9 mouse cellular contexts compared by ENCODE assay signal in the genomic region with DNA sequence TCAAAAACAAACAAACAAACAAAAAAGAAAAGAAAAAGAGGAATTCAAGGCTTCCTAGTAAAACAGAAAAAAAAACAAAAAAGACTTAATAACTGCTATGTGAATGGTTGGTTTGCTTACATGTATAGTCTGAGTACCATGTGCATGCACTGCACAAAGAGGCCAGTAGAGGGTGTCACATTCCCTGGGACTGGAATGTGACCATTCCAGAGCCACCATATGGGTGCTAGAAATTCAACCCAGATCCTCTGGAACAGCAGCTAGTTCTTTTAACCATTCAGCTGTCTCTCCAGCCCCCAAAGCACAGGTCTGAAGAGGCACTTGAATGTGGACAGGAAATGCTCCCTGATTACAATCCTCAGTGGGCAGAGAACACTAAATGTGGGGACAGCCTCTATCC. TPM values are rescaled to one million over a fixed set of nuclear protein-coding genes. Genes with fewer than 3 reads are reported as not detected.
DNase-seq lines count a peak whose midpoint lies in the region.
"Had no signal": no experiment of that assay in that cellular context is flagged by ENCODE, and none has a peak within 500 bp of the region (broad histone marks: within the 10 kb centered on the region; RNA-seq: fewer than 3 reads in every experiment).

No protein-coding gene starts in this region.

- intact Hi-C loops in heart, postnatal 14 days (cut with DNase I): loop anchor here (2.0 to 5.0 kb wide), 3 partner anchors 28 to 184 kb away; no protein-coding TSS in a partner anchor

- peak; percentile 11 to 40 for DNase-seq in heart, postnatal 14 days
- DNase-seq in heart, adult 11 months: no peak
- DNase-seq in 3T3-L1 (ENCODE audit: low read depth, low spot score): peak; percentile 66
- peak; percentile 39 for DNase-seq in MN1 (ENCODE audit: low spot score)
- peak; percentile 17 to 66 for DNase-seq in kidney, postnatal 36 days
- DNase-seq in testis, postnatal 10 days (ENCODE audit: low spot score): peak; percentile 55
- no peak for DNase-seq in spleen, adult 12 weeks (ENCODE audit: low spot score)
- no peak for DNase-seq in heart, adult 8-10 months (ENCODE audit: low spot score)

RNA-seq across cellular contexts. Expression of a gene that starts 21.0 kb away (rescaled TPM):
- 10 to 100 TPM; 47.6 to 48.8 TPM for total RNA-seq in heart, postnatal 14 days (2021)
- 10 to 100 TPM; 26.4 to 31.4 (median 29.0) TPM for total RNA-seq in heart, adult 8-10 months (2022)

RNA-seq across cellular contexts. Expression of a gene that starts 35.1 kb away (rescaled TPM):
- total RNA-seq in heart, postnatal 14 days (2021): 10 to 100 TPM; 59.5 to 62.6 TPM
- total RNA-seq in heart, adult 8-10 months (2022): 10 to 100 TPM; 33.5 to 58.8 (median 54.0) TPM

RNA-seq across cellular contexts. Expression of a gene that starts 43.2 kb away (rescaled TPM):
- total RNA-seq in heart, postnatal 14 days (2021): under 1 TPM; 0.36 to 0.44 TPM
- under 1 TPM in 2 of 4 experiments, not detected in 2; 0.26 to 0.31 TPM for total RNA-seq in heart, adult 8-10 months (2022)
- total RNA-seq: heart, postnatal 10 days had no signal

RNA-seq across cellular contexts. Expression of a gene that starts 45.6 kb away (rescaled TPM):
- total RNA-seq in heart, postnatal 14 days (2021): 100 to 1,000 TPM in 1 of 2 experiments, 10 to 100 TPM in 1; 99.7 to 120 TPM
- total RNA-seq in heart, adult 8-10 months (2022): 10 to 100 TPM; 52.6 to 73.3 (median 70.5) TPM

Comparison
In these comparisons a context has a peak if more than half of its experiments do, and no peak if none do; other contexts are left out.
1. DNase-seq: peak in heart, postnatal 14 days (2 of 2), 3T3-L1 (single experiment), MN1 (single experiment), kidney, postnatal 36 days (2 of 2) and testis, postnatal 10 days (single experiment); none in heart, adult 11 months (single experiment), spleen, adult 12 weeks (single experiment) and heart, adult 8-10 months (single experiment).